Mouse (Mus musculus) gastrocnemius, adult 18-20 months (tissue): ENCODE measurements around the gene Plb1. TPM values are rescaled to one million over a fixed set of nuclear protein-coding genes. Genes with fewer than 3 reads are reported as not detected.

Source experiments
- DNase-seq: peaks from one replicate; pipeline ENCODE4 v3.0.0; 2021; ENCODE audit warnings: low spot score
- total RNA-seq, 2 experiments: library from RNA; stranded (reverse); gene quantifications; 2 replicates each; pipeline ENCODE4 v1.2.3; 2021

Plb1 gene
- total RNA-seq, 2 experiments from 2014 or later, result 1.6 to 2.0 TPM

DNA sequence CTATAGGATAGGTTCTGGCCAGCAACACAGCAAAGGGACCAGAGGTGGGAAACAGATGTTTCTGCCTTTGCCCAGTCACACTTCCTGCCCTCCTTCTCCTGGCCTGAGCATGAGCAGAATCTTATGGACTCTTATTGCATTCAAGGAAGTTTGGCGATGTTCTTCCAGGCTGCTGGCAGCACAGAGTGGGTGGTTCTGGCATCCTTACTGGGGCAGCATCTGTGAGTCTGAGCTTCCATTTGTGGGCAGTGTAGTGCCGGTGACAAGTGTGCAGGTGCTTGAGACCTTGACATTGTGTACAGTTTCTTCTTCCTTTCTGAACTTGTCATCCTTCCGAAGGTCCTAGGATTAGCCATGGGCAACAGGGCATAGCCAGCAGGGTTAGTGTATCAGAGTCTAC is 12.9 kb downstream of the Plb1 start:
- no peak for DNase-seq

DNA sequence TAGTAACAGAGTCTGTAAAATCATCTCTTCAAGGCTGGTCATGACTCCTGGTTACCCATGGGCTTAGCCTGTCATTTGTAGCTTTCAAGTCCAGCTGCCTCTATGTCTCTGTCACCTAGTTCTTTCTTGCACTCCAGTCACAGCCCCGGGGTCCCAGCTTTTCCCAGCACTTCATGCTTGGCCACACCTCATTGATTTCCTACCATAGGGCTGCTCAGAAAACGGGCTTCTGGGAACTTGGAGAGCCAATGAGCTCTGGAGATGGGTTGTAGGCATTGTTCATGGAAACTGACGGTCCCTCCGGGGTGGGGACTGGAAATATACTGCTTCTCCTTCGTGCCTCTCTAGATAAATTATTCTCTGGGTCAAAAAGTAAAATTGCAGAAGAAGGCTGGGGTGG is 28.2 kb downstream of the Plb1 start:
- DNase-seq, result no peak

DNA sequence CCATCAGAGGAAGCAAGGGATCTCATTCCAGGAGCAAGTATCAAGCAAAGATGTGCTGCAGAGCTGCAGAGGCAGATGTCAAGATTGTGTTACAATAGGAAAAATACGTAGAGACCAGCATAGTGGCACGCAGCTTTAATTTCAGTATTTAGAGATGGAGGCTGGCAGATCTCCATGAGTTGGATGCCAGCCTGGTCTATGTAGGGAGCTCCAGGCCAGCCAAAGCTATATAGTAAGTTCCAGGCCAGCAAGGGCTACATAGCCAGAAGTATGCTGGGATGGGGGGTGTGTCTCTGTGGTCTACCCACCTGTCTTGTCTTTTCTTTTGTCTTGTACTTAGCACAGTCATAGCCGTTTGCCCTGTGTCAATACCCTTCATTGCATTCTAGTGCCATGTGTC is 28.7 kb downstream of the Plb1 start:
- no peak for DNase-seq

DNA sequence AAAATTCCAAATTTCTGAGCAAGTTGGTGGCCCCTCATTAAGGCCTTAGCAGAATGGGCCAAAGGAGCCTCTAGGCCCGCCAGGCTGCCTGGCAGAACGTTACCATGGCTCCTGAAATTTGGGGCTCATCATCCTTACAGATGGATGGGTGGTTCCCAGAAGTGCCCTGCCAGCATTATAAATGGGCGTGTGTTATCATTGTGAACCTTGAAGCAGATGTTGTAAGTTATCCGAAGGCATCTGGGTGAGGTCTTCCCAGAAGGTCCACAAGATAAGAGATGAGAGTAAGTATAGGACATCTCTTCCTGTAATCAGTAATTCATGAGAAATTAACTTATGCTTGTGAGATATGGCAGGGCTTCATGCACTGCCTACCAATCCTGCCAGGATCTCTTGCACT is 30.0 kb downstream of the Plb1 start:
- no peak for DNase-seq

DNA sequence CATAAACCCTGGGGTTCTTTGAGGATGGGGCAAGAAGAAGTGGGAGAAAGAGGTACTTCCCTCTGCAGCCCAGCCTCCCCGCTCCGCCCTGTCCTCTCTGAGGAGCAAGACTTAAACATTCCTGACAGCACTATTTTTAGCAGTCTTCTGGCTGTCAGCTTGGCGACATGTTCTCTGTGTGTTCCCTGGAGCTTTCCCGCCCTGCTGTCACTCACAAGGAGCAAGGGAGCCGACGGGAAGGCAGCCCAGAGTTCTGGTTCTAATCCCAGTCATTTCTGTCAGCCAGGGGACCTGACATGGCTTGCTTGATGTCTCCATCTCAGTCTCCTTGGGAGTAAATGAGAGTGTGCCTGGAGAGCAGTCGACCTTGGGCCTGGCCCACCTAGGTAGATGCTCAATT is 40.0 kb downstream of the Plb1 start:
- DNase-seq, result peak; percentile 54

DNA sequence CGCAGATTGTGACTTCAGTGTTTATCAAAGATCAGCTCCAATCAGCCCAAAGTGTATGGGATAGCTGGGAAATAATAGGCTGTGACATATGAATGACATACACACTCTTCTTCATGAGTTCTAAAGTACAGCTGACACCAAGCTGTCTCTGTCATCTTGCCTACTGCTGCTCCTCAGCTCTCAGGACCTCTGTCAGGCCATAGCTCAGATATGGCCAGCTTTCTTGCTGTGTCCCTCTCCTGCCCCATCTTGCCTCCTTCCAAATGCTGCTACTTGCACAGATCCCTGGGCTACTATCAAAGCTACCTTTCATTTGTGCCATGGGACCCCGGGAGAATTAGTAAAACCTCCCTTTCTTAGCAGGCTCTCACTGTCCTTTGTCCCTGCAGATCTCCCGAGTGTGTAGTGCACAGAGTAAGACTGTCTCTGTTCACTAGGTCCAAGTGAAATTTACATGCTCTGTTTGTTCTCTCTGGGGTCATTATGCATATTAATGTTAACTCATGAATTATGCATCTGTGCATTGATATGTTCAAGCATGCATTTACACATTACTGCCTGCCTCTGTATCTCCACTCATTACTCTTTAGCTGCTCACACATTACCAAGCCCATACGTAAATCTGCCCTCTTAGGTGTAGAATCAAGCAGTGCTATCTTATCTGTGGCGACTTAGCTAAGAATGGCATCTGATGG is 45.6 kb downstream of the Plb1 start:
- DNase-seq, result no peak

DNA sequence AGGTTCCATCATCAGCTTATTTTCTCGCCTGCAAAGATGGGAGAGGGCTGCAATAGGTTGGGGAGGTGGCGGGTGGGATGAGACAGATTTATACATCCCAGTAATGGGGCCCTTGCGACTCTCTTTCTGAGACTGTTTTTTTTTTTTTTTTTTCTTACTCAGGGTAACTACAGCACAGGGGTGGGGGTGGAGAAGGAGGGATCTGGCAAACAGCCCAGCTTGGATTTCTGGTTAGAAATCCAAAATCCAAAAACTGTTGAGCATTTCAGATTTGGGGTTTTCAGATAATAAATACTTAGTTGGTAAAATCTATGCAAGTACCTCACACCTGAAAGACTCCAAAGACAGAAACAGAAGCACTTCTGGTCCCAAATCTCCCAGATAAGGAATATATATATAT is 47.6 kb downstream of the Plb1 start:
- no peak for DNase-seq

DNA sequence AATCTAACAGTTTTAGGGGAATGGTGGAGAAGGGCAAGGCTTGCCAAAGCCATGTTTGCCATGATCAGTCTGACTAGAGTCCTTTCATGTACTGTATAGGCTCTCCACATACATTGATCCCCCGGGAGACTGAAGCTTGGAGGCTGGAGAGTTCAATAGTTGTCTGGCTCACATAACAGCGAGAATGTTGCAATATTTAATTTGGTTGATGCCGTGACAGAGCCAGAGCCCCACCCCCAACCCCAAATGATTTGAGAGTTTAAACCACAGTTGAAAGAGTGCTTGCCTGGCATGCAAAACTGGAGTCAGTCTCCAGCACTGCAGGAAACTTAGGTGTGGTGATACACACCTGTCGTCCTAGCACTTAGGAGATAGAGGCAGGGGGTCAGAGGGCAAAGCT is 49.8 kb downstream of the Plb1 start:
- DNase-seq, result no peak

DNA sequence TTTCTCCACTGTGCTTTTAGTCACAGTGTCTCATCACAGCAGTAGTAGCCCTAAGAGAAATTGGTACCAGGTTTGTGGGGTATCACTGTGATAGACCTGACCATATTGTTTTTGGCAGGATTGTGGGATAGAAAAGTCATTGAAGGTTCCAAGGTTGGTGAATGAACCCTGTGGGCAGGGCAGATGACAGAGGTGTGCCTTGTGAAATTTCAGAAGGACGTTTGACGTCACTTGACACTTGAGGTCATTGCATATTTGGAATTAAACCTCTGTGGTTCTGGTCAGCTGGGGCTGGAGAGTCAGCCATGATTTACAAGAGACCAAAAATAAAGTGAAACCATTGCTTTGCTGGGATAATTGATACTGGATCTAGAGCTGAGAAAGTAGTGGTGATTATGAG is 50.9 kb downstream of the Plb1 start:
- no peak for DNase-seq

DNA sequence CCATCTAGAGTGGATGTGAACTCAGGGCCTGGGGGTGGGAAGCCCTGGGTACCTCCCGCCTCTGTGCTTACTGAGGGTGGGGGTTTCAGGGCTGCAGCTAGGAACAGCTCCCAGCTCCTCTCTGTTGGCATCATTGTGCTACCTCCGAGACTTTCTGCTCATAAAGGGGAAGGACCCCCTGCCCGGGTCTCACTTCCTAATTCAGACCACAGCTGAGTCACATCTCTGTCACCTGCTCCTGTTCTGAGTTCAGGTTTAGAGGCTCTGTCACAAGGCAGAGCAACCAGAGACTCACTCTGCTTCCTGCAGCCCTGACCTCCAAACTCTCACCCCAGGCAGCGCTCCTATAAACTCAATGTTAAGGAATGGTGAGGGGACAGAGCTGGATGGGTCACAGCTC is 53.8 kb downstream of the Plb1 start:
- DNase-seq, result no peak

DNA sequence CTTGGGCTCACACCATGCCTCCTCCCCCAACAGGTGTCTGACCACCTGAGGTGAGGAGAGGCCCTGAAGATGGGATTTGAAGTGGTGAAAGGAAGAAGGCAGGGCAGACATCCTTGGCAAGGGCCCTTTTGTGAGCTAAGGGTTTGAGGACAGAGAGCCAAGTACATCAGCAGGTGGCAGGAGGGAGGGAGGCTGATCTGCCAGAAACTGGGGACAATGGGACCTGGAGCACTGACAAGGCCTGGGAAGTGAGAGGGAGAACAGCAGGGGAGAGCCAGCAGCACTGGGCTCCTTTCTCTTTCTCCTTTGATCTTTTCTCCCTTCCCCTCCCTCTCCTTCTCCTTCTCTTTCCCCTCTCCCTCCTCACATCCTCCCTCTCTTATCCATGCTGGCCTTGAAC is 55.5 kb downstream of the Plb1 start:
- no peak for DNase-seq

DNA sequence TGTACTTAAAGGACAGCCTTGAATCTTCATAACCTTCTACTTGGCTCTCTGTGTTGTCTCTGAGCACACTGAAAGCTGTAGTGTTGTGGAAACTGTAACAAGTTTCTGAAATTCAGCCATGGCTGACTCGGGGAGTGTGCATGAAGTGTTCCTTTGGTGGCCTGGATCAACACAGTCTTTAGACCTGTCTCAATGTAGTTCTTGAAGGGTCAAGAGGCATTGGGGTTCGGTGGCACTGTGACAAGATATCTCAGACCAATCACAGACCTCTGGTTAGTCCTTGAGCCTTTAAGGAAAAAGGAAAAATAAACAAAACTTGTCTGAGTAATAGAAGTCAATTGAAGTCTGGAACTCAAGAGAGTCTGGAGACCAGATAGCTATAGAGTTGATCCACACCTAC is 58.8 kb downstream of the Plb1 start:
- no peak for DNase-seq

DNA sequence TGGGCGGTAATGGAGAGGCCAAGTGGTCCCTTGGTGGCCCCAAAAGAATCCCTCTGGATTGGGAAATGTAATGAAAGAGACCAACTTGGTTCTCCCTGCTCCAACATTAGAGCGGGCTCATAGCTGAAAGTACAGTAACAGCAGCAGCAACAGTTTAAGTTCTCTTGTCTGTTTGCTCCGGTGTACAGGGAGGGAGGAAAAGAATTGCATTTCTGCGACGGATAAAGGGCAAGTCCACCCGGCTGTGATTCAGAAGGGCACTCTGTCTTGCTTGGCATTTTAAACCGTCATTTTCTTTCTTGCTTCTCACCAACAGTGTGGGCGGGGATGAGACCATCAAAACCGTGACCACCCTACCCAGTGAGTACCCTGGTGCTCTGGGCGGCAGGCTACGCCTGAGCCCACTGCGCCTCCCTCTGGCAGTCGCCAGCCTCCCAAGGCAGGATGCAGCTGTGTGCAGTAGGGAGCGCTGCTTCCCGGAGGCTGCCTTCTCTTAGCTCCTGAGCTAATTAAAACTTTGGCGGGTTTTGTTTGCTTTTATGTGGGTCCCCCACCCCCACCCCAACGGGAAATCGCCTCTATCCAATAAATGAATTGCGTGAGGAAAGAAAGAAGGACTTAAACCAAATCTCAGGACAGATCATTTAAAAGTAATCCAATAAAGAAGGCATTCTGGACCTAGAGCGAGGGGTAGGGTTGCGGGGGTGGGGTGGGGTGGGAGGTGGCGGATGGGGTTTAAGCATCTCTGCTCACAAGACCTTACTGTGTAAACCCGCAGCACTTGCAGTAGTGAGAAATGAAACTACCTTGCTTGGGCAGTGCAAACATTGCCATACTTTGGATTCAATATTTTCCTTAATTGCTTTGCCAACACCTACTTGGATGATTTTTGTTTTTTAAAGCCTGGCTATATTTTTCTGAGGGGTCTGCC is 70.7 kb downstream of the Plb1 start:
- peak; percentile 28 for DNase-seq

DNA sequence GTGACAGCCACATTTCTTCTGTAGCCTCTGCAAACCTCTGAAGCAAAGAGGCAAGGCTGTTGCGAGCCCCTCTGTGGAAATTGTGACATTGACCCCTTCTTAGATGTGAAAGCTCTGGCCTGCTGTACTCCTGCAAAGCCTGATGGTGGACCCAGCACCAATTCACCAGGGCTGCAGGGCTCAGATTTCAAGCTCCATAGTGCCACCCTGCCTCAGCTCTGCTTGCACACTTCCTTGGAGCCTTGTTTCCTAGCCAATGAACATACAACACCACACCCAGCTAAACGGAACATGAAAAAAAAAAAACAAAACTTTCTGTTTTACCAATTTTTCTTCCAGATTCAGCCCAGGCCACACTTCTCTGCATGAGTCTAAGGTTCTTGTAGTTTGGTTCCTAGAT is 74.6 kb downstream of the Plb1 start:
- no peak for DNase-seq

DNA sequence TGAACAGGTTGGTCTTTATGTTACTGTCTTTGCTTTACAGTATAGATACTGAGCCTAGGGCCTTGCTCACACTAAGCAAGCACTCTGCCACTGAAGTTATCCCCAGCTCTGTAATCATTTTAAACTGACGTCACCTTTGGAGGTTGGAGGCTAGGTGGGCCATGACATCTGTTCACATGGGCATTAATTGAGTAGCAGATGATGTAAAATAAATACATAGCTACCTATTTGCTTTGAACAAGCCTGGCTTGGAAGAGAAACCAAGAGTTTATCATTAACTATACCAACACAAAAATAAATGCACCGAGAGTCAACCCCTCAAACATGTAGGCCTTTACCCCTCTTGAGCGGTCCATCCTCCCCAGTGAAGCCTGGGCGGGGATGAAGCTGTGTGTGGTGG is 76.1 kb downstream of the Plb1 start:
- no peak for DNase-seq

DNA sequence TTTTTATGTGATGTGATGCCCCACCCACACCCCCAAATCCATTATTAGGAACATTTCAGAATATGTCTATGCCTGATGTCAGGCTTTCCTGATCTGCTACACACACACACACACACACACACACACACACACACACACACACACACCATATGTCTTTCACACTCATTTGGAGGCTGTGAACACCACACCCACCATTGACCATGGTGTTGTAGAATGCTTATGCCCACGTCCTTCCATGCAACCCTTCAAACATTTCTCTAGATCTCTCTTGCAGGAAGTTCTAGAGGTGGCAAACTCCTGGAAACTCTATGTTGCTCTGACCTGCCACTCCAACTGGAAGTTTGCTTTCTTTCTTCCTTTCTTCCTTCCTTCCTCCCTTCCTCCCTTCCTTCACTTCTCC is 77.2 kb downstream of the Plb1 start:
- DNase-seq, result no peak

DNA sequence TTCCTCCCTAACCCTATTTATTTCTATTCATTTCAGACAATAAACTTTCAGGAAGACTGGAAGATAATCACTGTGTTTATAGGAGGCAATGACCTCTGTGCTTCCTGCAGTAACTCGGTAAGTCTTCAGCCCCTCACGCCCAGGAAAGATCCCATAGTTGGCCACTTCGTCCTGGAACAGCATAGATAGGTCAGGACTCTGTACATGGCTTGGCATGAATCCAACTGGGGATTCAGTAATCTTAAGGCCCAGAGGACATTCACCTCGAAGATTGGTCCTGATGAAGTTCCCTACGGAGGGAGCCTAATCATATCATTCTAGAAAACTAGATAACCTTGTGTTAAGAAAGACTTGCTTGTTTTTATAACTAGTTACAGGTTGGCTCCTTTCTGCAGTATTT is 78.3 kb downstream of the Plb1 start:
- no peak for DNase-seq

DNA sequence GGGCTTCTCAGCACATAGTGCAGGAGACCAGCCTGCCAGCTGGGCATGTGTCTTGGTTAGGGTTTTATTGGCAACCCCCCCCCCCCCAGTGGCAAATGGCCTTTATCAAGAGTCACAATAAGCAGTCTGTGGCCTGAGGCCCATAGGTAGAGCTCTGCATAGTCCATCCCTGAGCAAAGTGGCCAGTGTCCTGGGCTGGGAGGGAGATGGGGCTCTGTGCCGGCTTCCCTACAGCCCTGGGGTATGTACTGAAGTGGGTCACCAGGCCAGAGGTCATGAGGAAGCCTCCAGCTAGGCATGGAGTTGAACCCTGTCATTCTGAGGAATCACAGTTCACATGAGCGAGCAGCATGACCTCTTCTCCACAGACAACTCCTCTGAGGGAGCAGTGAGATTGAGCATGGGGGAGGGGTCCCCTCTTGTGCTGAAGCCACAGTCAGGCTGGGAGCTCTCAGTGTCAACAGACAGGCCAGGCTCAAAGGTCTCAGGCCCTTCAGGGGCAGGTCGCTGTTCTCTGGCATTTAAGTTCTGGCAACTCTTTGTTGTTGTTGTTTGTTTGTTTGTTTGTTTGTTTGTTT is 79.2 kb downstream of the Plb1 start:
- no peak for DNase-seq

DNA sequence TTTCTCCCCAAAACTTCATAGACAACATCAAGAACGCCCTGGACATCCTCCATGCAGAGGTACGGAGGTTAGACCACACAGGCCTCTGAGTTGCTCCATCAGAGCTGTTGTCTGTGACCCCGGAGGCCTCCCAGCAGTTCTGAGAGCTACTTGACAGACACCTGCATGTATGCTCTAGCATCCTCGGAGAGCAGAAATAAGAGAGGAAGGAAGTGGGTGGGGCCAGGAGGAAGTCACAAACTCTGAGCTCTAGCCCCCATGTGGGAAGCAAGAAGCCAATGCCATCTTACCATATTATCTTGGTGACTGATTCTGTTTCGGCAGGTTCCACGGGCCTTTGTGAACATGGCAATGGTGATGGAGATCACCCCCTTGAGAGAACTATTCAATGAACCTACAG is 81.2 kb downstream of the Plb1 start:
- DNase-seq, result no peak

DNA sequence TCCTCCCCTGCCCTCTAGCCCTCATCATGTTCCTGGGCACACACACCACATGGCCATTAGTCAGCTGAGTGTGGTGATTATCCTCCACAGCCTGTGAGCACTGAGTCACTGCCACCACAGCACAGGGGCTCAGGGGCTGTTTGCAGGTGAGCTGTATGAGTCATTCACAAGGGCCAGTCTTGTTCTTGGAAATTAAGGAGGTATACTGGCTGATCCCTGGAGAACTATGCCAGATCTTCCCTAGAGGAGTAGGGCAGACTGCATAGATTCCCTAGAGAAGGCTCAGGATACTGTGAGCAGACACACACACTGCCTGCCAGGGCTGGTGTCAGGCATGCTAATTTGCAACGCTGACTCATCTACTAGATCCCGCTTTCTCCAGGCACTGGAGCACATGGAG is 82.2 kb downstream of the Plb1 start:
- DNase-seq, result no peak

DNA sequence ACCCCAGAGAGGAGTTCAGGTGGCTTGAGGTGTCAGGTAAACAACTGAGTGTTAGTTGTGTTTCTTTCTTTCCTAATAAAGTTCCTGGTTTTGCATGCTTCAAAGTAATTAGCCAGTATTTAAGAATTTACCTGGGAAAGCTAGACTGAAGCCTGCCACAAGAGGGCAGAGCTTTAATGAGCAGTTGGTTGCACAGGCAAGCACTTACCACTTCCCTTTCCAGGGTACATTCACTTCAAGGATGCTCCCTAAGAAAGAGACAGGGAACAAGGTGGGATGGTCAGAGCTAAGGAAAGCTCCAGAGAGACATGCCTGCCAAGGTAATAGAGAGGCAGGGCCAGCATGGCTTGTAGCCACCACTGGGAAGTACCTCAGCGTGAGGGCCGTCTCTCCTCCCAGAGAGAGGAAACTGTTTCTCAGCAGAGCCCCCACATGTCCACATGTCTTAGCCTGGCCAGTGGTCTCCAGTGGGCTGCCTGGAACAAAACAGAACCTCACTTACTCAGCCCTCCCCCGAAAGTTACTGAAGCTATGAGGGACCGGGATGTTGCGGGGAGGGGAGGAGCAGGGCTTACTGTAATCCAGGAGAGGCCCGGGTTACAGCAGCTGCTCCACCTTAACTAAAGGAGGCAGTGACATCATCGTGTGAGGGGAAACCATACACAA is 89.8 kb downstream of the Plb1 start:
- peak; percentile 55 for DNase-seq

DNA sequence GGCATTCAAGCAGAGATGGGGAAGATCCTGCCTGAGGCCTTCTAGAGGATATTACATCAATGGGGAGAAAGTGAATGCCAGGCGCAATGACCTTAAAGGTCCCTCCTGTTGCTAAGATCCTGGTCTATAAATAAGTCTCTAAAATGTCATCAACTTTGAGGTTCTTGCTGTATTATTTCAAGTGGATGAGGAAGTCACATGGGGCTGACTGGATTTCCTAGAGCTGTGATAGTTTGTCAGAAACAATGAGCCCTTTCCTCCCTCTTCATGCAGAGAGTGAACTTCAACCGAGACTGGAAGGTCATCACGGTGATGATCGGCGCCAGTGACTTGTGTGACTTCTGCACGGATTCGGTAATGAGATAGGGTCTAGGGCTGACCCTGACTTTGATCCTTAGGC is 95.6 kb downstream of the Plb1 start:
- no peak for DNase-seq
